ENCODE assay signal across 8 mouse cellular contexts in genomic region chr19:18888491-18889116, GRCm38 (mm10).
DNase-seq lines count a peak whose midpoint lies in the region; ATAC-seq lines count a peak whose summit lies in the region.

No protein-coding gene starts in this region.

- peak overlapping the region; percentile 69 for H3K9ac ChIP-seq in heart, embryonic 13.5 days
- 0 out of 2 replicates have a peak overlapping the region, but pooled peaks have one; percentile 7 for H3K9ac ChIP-seq in embryonic facial prominence, embryonic 11.5 days (replicated peaks; ENCODE audit: low read length)
- H3K9ac ChIP-seq in intestine, embryonic 16.5 days (ENCODE audit: low read depth, low read length), result no peak overlapping the region
- H3K9ac ChIP-seq in midbrain, embryonic 12.5 days (replicated peaks), result peak overlapping the region; percentile 37; the same call in 1 of the 2 replicates

- H3K4me2 ChIP-seq in heart, embryonic 13.5 days, result peak overlapping the region; percentile 68
- H3K4me2 ChIP-seq in embryonic facial prominence, embryonic 11.5 days (ENCODE audit: low read depth, low read length), result peak overlapping the region; percentile 39
- 0 out of 2 replicates have a peak overlapping the region, but pooled peaks have one; percentile 7 for H3K4me2 ChIP-seq in intestine, embryonic 16.5 days (ENCODE audit: low read depth, low read length)
- peak overlapping the region; percentile 54 for H3K4me2 ChIP-seq in midbrain, embryonic 12.5 days (replicated peaks)

- H3K27ac ChIP-seq in heart, embryonic 13.5 days (replicated peaks), result no peak overlapping the region
- no peak overlapping the region for H3K27ac ChIP-seq in embryonic facial prominence, embryonic 11.5 days (replicated peaks; ENCODE audit: low read depth, low read length)
- no peak overlapping the region for H3K27ac ChIP-seq in intestine, embryonic 16.5 days (ENCODE audit: low read length)
- H3K27ac ChIP-seq in midbrain, embryonic 12.5 days (replicated peaks), result peak overlapping the region; percentile 83

- H3K4me3 ChIP-seq in heart, embryonic 13.5 days, result peak overlapping the region; percentile 43
- H3K4me3 ChIP-seq in embryonic facial prominence, embryonic 11.5 days (ENCODE audit: low read depth, low read length), result peak overlapping the region; percentile 11; the same call in 1 of the 2 replicates
- H3K4me3 ChIP-seq in intestine, embryonic 16.5 days (ENCODE audit: low read length), result no peak overlapping the region
- H3K4me3 ChIP-seq in midbrain, embryonic 12.5 days, result peak overlapping the region; percentile 36

- H3K36me3 ChIP-seq in heart, embryonic 13.5 days, result no peaks in the 10 kb centered on the region
- H3K36me3 ChIP-seq in embryonic facial prominence, embryonic 11.5 days (replicated peaks; ENCODE audit: control insufficient read depth, insufficient read depth, low read depth, low read length), result no peaks in the 10 kb centered on the region
- no peaks in the 10 kb centered on the region for H3K36me3 ChIP-seq in intestine, embryonic 16.5 days (ENCODE audit: control insufficient read depth, insufficient read depth, low read length)
- H3K36me3 ChIP-seq in midbrain, embryonic 12.5 days, result no peaks in the 10 kb centered on the region

- DNase-seq in heart, postnatal 4 days, result no peak
- peak; percentile 19 for DNase-seq in embryonic facial prominence, embryonic 11.5 days (ENCODE audit: low spot score)
- no peak for DNase-seq in kidney, postnatal 36 days
- no peak for DNase-seq in kidney, adult 18-20 months
- DNase-seq in thymus, postnatal 36 days, result no peak

- H3K9me3 ChIP-seq in heart, embryonic 13.5 days, result no peaks in the 10 kb centered on the region
- H3K9me3 ChIP-seq in embryonic facial prominence, embryonic 11.5 days (replicated peaks; ENCODE audit: control insufficient read depth, low read length), result no peaks in the 10 kb centered on the region
- no peaks in the 10 kb centered on the region for H3K9me3 ChIP-seq in intestine, embryonic 16.5 days (ENCODE audit: control insufficient read depth, low read length)
- H3K9me3 ChIP-seq in midbrain, embryonic 12.5 days, result no peaks in the 10 kb centered on the region

- ATAC-seq in heart, embryonic 13.5 days (ENCODE audit: extremely low read depth, insufficient number of reproducible peaks, low FRiP score, low TSS enrichment), result no peak
- no peak for ATAC-seq in embryonic facial prominence, embryonic 11.5 days (replicated peaks; ENCODE audit: insufficient number of reproducible peaks, low FRiP score, low TSS enrichment, low read depth)
- ATAC-seq in intestine, embryonic 16.5 days, result no peak
- ATAC-seq in midbrain, embryonic 12.5 days (ENCODE audit: low FRiP score, low read depth), result peak; percentile 75

- 0 out of 2 replicates have a peak, but pooled peaks cover 3% of the 10 kb centered on the region for H3K27me3 ChIP-seq in heart, embryonic 13.5 days (replicated peaks)
- H3K27me3 ChIP-seq in embryonic facial prominence, embryonic 11.5 days (ENCODE audit: control insufficient read depth, insufficient read depth, low read length), result no peaks in the 10 kb centered on the region
- H3K27me3 ChIP-seq in intestine, embryonic 16.5 days (replicated peaks; ENCODE audit: control insufficient read depth, insufficient read depth, low read length), result no peaks in the 10 kb centered on the region
- no peaks in the 10 kb centered on the region for H3K27me3 ChIP-seq in midbrain, embryonic 12.5 days

- H3K4me1 ChIP-seq in heart, embryonic 13.5 days, result peaks cover 6% of the 10 kb centered on the region; the same call in 1 of the 2 replicates
- H3K4me1 ChIP-seq in embryonic facial prominence, embryonic 11.5 days (ENCODE audit: control insufficient read depth, insufficient read depth, low read length), result no peaks in the 10 kb centered on the region
- no peaks in the 10 kb centered on the region for H3K4me1 ChIP-seq in intestine, embryonic 16.5 days (ENCODE audit: control insufficient read depth, insufficient read depth, low read length)
- peaks cover 21% of the 10 kb centered on the region for H3K4me1 ChIP-seq in midbrain, embryonic 12.5 days

- WGBS in heart, embryonic 13.5 days, result 39% methylated on average over 13 of the region's 13 CpGs
- 26% methylated on average over 13 of the region's 13 CpGs for WGBS in embryonic facial prominence, embryonic 11.5 days
- WGBS in intestine, embryonic 16.5 days, result 36% methylated on average over 13 of the region's 13 CpGs
- 7% methylated on average over 13 of the region's 13 CpGs for WGBS in midbrain, embryonic 12.5 days

Comparison
In these comparisons a context has a peak if more than half of its experiments do, and no peak if none do; other contexts are left out.
1. H3K4me2 ChIP-seq: peak in every context shown above with its lines; median percentile 68 in heart, embryonic 13.5 days; 54 in midbrain, embryonic 12.5 days; 39 in embryonic facial prominence, embryonic 11.5 days; 7 in intestine, embryonic 16.5 days.